Mouse (Mus musculus) adrenal gland, postnatal 10 days (tissue): ENCODE data around the gene Paxx. TPM values are rescaled to one million over a fixed set of nuclear protein-coding genes. Genes with fewer than 3 reads are reported as not detected.

Experiments used
- DNase-seq: peaks from one replicate; pipeline ENCODE4 v3.0.0; 2021; ENCODE audit warnings: mixed read lengths
- total RNA-seq, 2 experiments: library from RNA; stranded (reverse); gene quantifications; 2 replicates each; pipeline ENCODE4 v1.2.3; 2021

The Paxx gene
- total RNA-seq, 2 experiments from 2014 or later: 33.1 to 42.3 TPM

DNA sequence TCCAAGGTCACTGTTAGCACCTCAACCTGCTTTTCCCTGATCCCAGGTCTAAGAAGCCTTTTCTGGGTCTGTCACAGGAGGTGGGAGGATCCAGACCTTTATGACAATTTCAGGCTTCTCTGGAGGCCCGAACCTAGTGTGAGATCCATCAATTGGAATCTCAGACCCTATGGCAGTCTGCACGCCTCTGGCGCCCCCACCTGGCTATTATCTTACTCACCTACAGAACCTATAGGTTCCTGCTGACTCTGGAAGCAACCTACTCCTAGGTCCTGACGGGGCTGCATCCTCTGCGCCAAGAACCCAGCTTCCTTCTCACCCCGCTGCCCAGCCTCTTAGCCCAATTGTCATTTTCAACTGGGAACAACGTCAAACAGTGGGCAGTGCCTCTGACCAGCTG lies 22.1 kb upstream of the Paxx start:
- peak; percentile 71 for DNase-seq

DNA sequence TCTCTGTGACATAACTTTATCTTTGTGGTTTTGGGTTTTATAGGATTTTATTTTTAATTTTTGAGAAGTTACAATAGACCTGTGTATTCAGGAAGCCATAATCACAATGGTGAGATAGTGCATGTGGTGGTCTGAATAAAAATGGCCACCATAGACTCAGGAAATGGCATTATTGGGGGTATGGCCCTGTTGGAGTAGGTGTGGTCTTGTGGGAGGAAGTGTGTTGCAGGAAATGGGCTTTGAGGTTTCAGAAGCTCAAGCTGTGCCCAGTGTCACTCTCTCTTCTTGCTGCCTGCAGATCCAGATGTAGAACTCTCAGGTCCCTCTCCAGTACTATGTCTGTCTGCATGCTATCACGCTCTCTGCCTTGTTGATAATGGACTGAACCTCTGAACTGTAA lies 19.6 kb upstream of the Paxx start:
- no peak for DNase-seq

DNA sequence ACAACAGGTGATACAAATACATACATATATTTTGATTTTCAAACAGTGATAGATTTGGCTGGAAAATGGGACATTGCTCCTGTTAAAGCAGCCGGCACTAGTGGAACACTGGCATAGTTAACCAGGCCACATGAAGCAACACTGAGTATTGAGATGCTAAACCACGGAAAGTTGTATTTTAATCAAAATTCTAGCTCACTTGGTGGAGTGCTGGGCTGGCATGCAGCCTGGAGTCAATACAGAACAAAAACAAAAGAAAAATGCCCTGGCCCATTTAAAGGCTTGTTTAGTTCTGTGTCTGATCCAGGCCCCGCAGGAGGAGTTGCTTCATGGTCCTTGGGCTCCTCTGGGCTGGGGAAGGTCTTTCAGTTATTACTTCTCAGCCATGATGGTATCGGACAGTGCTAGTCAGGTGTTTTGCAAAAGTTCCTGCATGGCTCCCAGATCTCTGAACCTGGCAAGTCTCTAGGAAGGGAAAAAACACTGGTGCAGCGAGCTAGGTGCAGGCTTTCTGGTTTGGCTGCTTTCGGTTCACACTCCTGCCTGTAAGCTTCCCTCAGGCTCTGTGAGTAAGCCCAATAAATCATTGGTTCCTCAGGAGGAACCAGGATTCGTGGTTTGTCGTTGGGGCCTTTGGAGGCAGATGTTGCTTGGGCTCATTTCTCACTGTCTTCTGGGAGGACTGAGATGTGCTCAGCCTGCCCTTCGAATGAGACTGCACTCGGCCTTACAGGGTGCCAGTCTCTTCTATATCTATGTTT lies 18.8 kb upstream of the Paxx start:
- peak; percentile 35 for DNase-seq

DNA sequence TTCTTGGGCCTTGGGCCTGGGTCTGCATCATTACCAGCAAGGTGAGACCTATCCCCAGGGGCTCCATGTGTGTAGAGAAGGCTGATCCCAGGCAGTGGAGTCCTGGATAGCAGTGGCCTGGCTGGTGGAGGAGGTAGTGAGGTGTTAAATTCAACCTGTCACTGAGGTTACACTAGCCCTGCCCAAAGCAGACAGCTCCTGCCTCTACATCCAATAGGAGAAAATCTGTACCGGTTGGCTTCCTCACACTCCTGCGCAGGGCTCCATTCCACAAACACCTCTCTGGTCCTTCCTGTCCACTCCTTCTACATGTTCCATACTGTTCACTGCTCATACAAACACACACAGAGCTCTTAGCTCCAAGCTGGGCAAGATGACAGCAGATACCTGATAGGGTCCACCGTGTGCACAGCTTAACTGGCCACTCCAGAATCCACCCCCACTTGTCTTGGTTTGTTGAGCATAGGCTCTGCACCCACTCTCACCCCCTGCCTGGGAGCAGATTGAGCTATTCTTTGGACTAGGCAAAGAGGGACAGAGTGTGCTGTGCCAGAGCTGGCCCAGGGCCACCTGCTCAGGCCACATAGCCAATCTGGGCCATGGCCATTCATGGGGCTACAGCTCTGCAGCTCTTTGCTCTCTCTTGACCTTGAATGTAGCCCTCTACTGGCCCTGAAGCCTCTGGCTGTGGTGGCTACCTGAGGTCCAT lies 17.2 kb upstream of the Paxx start:
- peak; percentile 73 for DNase-seq

DNA sequence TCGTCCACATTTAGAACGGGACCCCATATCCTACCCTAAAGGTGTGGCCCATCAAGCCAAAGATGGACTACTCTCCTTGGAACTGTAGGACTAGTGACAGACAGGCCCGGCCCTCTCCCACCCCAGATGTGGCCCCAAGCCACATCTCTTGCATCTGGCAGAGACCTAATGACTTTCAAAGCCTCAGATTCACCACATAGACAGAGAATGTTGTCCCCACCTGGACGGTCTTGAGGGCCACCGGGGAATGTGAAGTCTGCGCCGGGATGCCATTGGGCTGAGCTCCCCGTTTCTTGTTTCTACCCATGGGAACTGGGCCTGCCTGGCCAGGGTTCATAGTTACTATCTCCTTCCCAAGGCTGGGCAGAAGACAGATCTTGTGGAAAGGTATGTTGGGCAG lies 16.6 kb upstream of the Paxx start:
- no peak for DNase-seq

DNA sequence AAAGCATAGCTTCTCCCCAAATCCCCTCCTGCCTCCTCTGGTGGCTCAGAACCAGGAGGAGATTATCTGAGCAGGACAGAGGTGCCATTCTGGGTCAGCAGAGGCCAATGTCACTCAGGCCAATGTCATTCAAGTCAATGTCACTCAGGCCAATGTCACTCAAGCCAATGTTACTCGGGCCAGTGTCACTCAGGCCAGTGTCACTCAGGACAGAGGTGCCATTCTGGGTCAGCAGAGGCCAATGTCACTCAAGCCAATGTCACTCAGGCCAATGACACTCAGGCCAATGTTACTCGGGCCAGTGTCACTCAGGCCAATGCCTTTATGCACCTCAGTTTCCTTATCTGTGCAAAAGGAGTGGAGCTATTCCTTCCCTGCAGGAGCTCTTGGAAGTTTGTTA lies 11.7 kb upstream of the Paxx start:
- no peak for DNase-seq

DNA sequence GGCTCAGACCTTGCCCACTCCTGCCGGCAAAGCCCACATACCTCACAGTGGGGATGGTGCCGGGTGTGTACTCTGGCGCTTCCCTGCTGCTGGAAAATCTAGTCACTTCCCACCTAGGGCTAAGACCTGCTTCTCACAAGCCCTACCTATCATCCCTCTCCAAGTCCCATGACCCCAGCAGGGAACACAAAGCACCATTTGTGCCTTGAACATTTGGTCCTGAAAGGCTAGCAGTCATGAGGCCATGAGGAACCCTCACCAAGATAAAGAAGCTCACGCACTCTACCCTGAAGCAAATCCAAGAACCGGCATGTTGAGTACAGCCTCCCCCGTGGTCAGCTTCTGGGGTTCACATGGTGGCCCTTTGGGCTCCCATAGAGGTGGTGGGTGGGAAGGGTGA lies 9.1 kb upstream of the Paxx start, which contains the start of gene Ptgds:
Gene Ptgds, minus strand, starts transcription at position 78 of the 400 bp plus-strand sequence.
- DNase-seq: no peak

DNA sequence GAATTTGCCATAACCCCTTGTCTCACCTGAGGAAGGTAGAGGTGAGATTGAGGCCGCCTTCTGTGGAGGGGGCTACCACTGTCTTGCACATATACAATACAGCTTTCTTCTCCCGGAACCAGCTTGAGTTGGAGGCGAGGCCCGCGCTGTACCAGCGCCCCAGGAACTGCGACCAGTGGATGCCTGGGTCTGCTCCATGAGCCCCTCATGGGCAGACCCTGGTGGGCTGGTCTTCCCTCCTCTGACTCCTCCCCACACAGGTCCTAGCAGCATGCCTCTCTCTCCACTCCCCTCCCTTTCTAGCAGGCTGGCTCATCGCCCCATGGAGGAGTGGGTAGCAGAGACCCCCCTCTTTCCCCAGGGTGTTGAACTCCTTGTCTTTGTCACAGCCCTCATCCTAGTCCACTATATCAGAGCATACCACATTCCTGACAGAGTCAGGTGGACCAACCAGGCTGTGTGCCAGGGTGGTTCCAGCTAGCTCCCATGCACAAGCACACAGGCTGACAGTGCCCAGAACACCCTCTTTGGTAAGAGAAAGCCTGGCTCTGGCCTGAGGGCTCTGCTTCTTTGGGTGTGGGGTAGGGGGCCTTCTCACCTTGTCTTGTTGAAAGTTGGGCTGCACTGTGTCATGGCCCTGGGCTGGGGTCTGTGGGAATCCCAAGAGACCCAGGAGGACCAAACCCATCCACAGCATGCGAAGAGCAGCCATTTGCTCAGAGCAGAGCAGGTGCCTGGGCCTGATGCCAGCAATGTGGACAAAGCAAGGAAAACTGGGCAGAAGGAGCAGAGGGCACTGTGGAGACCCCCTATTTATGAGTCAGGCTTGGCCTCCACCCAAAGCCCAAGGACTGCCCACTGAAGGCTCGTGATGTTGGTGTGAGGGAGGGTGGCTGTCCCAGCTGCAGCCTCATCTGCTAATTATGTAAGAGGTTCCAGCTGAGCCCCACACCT lies 8.3 kb upstream of the Paxx start:
- no peak for DNase-seq

DNA sequence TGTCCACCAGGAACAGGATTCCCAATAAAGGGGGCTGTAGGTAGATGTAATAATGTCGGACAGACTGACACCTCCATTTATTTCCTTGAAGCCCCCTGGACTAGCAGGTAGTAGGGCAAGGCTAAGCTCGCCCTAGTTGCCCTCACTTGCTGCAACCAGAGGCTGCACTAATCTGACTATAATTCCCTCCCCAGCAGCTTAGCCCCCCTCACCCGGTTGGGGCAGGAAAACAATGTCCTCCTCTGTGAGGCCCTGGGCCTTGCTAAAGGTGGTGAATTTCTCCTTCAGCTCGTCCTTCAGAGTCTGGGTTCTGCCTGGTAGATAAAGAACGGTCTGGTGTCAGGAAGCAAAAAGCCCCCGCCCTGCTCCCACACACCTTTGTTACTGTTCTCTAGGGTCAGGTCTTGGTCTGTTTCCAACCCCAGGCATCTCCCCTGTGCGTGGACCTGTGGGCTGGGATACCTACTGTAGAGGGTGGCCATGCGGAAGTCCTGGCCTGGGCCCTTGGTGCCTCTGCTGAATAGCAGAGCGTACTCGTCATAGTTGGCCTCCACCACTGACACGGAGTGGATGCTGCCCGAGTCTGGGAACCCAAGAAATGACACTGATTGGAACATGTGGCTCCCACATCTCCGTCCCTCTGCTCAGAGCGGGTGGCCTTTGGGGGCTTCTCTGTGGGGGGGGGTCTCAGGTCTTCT lies 6.9 kb upstream of the Paxx start:
- peak; percentile 33 for DNase-seq

DNA sequence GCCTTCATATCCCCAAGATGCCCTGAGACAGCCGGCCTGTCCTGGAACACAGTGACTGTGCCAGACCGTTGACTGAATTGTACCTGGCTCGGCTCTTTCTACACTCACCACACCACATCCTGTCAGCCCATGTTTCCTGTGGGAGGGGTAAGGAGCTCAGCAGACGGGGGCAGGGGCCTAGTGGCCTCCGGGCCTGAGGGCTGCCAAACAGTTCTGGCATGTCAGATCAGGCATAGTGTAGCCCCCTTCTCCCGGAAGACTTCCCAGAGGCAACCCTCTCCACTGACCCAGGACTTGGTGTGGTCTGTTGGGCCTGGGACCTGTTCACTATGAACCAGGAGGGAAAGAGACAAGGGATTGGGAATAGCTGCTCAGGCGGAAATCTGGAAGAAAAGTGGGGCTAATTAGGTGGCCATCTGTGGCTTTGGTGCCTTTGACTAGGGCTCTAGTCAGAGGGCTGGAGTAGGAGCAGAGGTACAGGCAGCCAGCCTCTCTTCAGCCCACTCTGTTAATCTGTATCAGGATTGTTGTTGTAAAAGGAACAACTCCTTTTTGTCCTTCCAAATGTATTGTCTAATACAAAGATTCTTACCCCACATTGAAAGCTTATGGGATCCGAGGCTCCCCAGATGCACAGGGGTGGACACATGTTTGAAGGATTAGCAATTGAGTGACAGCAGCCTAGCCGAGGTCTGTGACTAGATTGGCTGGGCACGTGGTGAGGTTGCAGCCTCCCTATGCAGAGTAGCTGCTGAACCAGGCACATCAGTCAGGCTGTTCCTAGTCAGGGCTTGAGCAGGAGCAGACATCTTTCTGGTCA lies 5.1 kb upstream of the Paxx start:
- no peak for DNase-seq

DNA sequence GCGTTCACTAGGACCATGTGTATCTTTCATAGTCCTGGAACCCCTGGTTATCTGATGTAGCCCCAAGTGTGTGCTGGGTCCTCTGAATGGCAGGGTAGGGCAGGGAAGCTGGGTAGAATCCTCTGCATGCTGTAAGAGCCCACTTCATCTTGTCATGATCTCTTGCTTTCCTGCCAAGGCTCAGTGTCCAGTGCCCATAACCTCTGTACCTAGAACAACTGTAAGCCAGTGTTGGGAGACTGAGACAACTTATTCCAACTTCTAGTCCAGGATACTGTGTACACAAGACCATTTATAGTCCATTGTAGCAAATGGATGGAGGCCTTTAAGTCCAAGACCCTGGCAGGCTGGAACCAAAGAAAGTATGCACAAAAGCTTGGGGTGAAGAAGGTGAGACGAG lies 4.4 kb upstream of the Paxx start:
- no peak for DNase-seq

DNA sequence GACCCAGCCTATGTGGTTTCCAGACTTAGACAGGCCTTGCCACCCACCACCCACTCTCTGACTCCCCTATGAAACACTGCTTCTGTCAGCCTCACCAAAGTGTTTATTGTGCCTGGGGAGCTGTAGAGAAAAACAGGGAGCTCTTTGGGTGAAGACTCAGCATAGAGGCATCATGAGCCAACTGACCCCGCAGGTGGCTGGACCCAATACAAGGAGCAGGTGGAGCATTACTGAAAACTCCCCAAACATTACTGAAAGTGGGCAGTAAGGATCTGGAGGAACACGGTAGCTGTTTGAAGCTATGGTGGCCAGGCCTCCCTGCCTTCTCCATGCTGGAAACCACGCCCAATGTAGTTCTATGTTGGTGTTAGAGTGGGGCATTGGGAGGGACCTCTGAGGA lies 2.7 kb upstream of the Paxx start:
- DNase-seq: no peak

DNA sequence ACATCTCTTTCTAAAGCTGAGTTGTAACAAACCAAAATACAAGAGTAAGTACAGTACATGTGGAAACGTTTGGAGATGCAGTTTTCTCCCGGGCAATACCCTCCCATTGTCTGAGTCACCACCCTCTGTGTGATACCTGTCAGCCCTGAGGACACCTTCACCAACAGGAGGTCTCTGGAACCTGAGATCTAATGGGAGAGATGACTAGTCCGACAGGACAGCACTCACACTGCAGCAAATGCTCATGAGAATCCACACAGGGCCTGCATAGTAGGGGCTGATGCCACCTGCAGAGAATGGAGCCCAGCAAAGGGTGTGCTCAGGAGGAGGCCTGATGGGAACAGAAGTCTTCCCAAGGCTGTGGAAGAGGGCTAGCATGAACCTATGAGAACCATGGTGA lies 513 bp upstream of the Paxx start:
- no peak for DNase-seq

DNA sequence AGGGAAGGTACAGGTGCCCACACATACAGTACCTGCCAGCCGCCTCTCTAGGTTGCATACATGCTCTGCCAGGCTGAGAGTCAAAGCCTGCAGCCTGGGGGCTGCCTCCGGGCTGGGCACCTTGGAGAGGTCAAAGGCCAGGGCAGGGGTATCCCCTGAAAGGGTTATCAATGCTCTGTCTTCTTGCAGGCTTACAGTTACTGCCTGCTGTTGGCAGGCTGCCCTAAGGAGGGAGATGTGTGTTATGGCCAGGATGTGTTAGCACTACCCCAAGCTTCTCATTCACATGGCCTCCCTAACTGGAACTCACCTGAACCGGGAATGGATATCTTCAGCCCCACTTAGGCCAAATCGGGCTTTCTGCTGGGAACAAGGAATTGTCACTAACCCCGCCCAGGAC lies 759 bp downstream of the Paxx start:
- peak; percentile 40 for DNase-seq

DNA sequence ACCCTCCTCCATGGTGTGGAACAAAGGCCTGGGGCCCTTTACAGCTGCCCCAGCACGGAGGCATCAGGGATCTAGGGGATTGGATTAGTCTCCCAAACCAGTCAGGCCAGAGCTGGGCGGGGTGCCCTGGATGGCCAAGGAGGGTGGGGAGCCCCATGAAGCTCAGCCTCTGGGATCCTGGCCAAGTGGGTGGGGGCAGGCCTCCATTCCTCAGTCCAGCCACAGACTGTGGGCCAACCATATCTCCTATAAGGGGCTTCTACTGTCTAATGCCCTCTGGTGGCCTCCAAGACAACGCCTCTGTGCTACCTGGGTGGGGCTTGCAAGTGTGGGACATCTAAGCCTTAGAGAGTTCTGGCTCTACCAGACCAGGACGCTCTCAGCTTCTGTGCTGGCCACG lies 2.0 kb downstream of the Paxx start:
- peak; percentile 52 for DNase-seq

DNA sequence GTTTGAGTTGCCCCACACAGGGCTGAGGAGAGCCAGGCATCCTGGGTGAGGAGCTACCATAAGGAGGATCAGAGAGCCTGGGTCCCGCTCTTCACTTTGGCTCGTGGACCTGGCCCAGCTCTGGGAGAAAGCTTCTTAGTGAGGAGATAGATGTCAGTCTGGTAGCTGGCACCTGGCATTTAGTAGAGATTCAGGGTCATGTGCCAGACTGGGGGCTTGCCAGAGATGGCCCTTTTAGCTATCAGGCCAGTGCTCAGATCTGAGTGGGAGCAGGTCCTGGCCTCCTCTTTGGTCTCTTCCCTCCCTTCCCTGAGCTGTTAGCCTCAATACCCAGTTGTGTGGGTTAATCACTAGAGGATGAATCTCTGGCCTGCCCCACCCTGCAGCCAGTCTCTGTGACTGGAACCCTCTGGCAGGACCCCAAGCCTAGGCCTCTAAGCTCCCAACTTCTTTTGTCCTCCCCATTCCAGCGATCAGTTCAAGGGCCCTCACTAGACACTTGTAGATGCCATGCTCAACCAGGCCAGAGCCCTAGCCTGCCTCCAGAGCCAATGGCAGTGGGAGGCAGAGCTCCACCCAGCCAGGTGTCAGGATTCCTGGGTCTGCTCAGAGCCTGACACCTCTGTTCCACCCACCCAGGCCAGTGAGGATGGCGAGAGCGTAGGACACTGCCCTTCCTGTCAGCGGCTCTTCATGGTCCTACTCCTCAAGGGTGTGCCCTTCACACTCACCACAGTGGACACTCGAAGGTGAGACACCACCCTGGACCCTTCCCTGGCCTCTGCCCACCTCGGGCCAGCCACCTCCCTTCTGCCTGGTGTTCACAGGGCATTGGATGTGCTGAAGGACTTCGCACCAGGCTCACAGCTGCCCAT lies 3.6 kb downstream of the Paxx start:
- DNase-seq: no peak

DNA sequence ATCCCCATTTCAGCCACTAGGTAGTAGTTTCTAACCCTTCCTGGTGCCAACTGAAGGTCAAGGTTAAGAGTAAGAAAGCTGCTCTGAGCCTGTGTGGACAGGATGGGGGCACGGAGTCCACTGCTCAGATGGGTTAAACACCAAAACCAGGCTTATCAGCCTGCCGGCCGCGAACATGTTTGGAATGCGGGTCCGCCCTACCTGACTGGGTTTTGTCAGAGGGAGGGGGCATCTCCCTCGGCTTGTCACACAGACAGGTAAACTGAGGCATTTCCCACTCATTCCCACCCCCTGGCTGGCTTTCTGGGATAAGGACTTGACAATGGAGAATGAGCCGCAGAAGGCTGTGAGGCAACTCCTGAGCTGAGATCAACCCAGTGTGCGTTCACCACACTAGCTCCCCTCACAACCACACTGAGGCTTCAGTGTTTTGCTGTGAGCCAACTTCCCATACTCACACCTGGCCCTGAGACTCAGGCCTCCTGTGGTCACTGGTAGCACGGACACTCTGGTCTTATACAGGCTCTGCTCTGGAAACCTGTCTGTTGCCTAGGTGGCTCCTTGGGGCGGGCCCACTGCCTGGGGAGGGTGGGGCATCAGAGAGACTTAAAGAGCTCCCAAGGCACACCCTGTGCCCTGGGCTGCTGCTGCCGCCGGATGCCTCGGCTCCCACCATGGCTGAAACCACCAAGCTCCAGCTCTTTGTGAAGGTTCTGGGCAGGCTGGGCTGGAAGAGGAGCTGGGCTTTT lies 4.5 kb downstream of the Paxx start, which contains the start of gene Clic3:
Gene Clic3, plus strand, starts transcription at position 634 of the 749 bp plus-strand sequence.
- peak; percentile 16 for DNase-seq

DNA sequence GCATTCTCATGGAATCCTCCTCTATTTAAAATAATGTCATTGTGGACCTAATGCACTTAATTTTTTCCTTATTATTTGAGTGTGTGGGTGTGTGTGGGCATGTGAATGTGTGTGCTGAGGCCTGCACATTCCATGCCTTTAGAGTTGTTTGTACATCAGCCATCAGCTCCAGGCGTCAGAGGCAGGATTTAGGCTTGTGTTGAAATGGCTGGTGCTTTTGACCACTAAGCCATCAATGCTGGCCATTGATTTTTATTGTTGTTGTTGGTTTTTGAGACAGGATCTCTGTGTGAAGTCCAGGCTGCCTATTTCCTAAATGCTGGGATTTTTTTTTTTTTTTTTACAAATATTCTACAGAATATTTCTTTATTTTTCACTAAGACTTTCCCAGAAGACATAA lies 7.9 kb downstream of the Paxx start:
- no peak for DNase-seq
